Comparison of ENCODE assay signal across 2 mouse cellular contexts in the genomic region with DNA sequence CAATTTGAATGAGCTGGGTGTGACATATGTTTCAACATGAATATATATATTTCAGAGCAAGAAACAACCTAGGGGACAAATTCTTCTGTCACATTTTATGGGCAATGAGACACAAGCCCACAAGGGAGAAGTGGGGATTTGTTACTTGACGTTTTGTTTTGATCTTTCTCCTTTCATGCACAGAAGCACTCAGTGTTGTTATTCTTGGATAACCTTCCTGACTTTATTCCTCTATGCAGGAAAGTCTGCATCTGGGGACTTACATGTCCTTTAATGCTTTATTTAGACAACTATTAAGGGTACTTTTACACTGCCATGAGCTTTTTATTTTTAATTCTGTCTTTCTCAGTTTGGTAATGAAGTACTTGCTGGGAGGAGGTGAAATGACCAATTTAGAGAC.
ATAC-seq lines count a peak whose summit lies in the region.
"Not testable (repeated sequence)": the region's sequence is repeated elsewhere in the genome, so short reads cannot be mapped to it uniquely, and the experiment has no call there.

No protein-coding gene starts in this region.

- H3K9me3 ChIP-seq in kidney, embryonic 14.5 days (ENCODE audit: control insufficient read depth, low read length); kidney, embryonic 15.5 days (replicated peaks): not testable (repeated sequence)

- H3K4me3 ChIP-seq in kidney, embryonic 14.5 days (ENCODE audit: low read length); kidney, embryonic 15.5 days (replicated peaks): not testable (repeated sequence)

- H3K9ac ChIP-seq in kidney, embryonic 14.5 days (ENCODE audit: low read depth, low read length); kidney, embryonic 15.5 days: not testable (repeated sequence)

- not testable (repeated sequence) for H3K4me1 ChIP-seq in kidney, embryonic 14.5 days (ENCODE audit: control insufficient read depth, insufficient read depth, low read length); kidney, embryonic 15.5 days

- not testable (repeated sequence) for H3K36me3 ChIP-seq in kidney, embryonic 14.5 days (ENCODE audit: control insufficient read depth, insufficient read depth, low read length); kidney, embryonic 15.5 days

- H3K27ac ChIP-seq in kidney, embryonic 14.5 days (ENCODE audit: low read depth, low read length); kidney, embryonic 15.5 days: not testable (repeated sequence)

- no CpG with 5 or more reads among the region's 1 CpGs for WGBS in kidney, embryonic 14.5 days
- WGBS in kidney, embryonic 15.5 days: no CpG with 5 or more reads among the region's 1 CpGs

- not testable (repeated sequence) for H3K4me2 ChIP-seq in kidney, embryonic 14.5 days (replicated peaks; ENCODE audit: low read depth, low read length); kidney, embryonic 15.5 days

- ATAC-seq in kidney, embryonic 14.5 days (ENCODE audit: low FRiP score, low TSS enrichment): peak; percentile 68; the same call in 1 of the 2 replicates
- 0 out of 2 replicates have a peak, but pooled peaks have one; percentile 58 for ATAC-seq in kidney, embryonic 15.5 days (replicated peaks; ENCODE audit: low FRiP score)

- H3K27me3 ChIP-seq in kidney, embryonic 14.5 days (ENCODE audit: control insufficient read depth, insufficient read depth, low read length); kidney, embryonic 15.5 days: not testable (repeated sequence)
